Mouse (Mus musculus) liver, embryonic 14.5 days (tissue): Measurements from ENCODE around the gene Pqlc2. TPM values are rescaled to one million over a fixed set of nuclear protein-coding genes. Genes with fewer than 3 reads are reported as not detected.

Experiments used
- ATAC-seq: fragments of 200-750 bp; cut with Nextera tagmentation; 2 replicates; pipeline ENCODE4 v1.8.0; 2017; ENCODE audit warnings: moderate number of reproducible peaks, mild to moderate bottlenecking, moderate library complexity; ENCODE audit not compliant: insufficient read depth
- DNase-seq, 3 experiments: peaks; one replicate each; pipeline ENCODE4 v3.0.0-alpha.2; 2012 to 2013; ENCODE audit warnings: low read depth in 3 of 3, low spot score in 3 of 3
- H3K27ac ChIP-seq: fragments of 300-500 bp; sonication (generic); 2 replicates; pipeline ENCODE4 v1.5.1; 2014; ENCODE audit warnings: moderate library complexity, mild to moderate bottlenecking, control low read depth, inconsistent platforms
- H3K27me3 ChIP-seq: fragments of 300-500 bp; sonication (generic); 2 replicates; pipeline ENCODE4 v1.6.1; 2014; ENCODE audit warnings: mild to moderate bottlenecking, low read length, moderate library complexity; ENCODE audit not compliant: control insufficient read depth, insufficient read depth
- H3K36me3 ChIP-seq: fragments of 300-500 bp; sonication (generic); replicated peaks from 2 replicates; pipeline ENCODE4 v1.6.1; 2014; ENCODE audit warnings: low read depth; ENCODE audit not compliant: control insufficient read depth, insufficient read depth
- H3K4me1 ChIP-seq, 2 experiments: fragments of 200-500 bp in 1 of 2; fragments of 300-500 bp in 1 of 2; sonication (generic) in 1 of 2; replicated peaks; 2 replicates each; pipeline ENCODE4 v1.6.1; 2012 to 2014; ENCODE audit warnings: antibody characterized with exemption in 1 of 2, inconsistent platforms in 1 of 2, low read length in 1 of 2; ENCODE audit not compliant: control insufficient read depth in 2 of 2, insufficient read depth in 2 of 2
- H3K4me2 ChIP-seq: fragments of 300-500 bp; sonication (generic); 2 replicates; pipeline ENCODE4 v1.6.1; 2014; ENCODE audit warnings: low read depth, mild to moderate bottlenecking, control low read depth, moderate library complexity
- H3K4me3 ChIP-seq, 2 experiments: fragments of 200-500 bp in 1 of 2; fragments of 300-500 bp in 1 of 2; sonication (generic) in 1 of 2; 2 replicates each; pipeline ENCODE4 v1.5.1; 2012 to 2014; ENCODE audit warnings: low read depth in 2 of 2, low read length in 2 of 2, mild to moderate bottlenecking in 2 of 2, control low read depth in 1 of 2, inconsistent platforms in 1 of 2, moderate library complexity in 1 of 2; ENCODE audit not compliant: insufficient read depth in 1 of 2
- H3K9ac ChIP-seq: fragments of 300-500 bp; sonication (generic); replicated peaks from 2 replicates; pipeline ENCODE4 v1.6.1; 2014; ENCODE audit warnings: mild to moderate bottlenecking, control low read depth, moderate library complexity
- H3K9me3 ChIP-seq: fragments of 300-500 bp; sonication (generic); 2 replicates; pipeline ENCODE4 v1.6.1; 2016; ENCODE audit warnings: low read length, mixed read lengths; ENCODE audit not compliant: control insufficient read depth
- CTCF ChIP-seq: IDR thresholded peaks from 2 replicates; pipeline ENCODE4 v1.5.1; 2016; ENCODE audit warnings: antibody characterized with exemption, low read depth, control low read depth
- EP300 ChIP-seq: IDR thresholded peaks from 2 replicates; pipeline ENCODE4 v1.6.1; 2016; ENCODE audit warnings: antibody characterized with exemption, low read depth
- WGBS: fragments of 180-500 bp; shearing (Covaris S2); extraction: QIAGEN DNeasy Blood & Tissue Kit; methylation state at CpG from one replicate; pipeline ENCODE4 v1.1.7; 2014; ENCODE audit not compliant: insufficient replicate concordance; 5-methylcytosine and 5-hydroxymethylcytosine counted together
- polyA plus RNA-seq, 2 experiments: library from polyadenylated mRNA; depleted of rRNA in 1 of 2; stranded (reverse) in 1 of 2; unstranded in 1 of 2; fragments of >200 nt; fragmentation: Nextera tagmentation in 1 of 2; extraction: Ambion mirVana in 1 of 2; gene quantifications; 2 replicates each; pipeline versions ENCODE4 v1.2.1 to v1.2.3; 2012 to 2014

Pqlc2 gene
- polyA plus RNA-seq (2012; rRNA removed): 7.9 and 8.1 TPM in 2 replicates
- 8.6 and 9.7 TPM in 2 replicates for polyA plus RNA-seq (2014; fragmentation: Nextera tagmentation; extraction: Ambion mirVana)

GRCm38 (mm10) chr4:139310171-139310898 is at the start of gene Pqlc2, which contains the start of gene Akr7a5:
Gene Pqlc2, minus strand, starts transcription at chr4:139310708.
Gene Akr7a5, plus strand, starts transcription at chr4:139310744.
- Histone ChIP-seq H3K4me1 (peaks cover 4 to 10% of the 10 kb centered on the region in 2 experiments; a peak in 3 of 4 replicates), H3K27ac (no peak within 1 kb of the TSS; the same call in 1 of the 2 replicates), H3K9ac (peak within 1 kb of the TSS; percentile 77), H3K4me2 (peak within 1 kb of the TSS; percentile 99), H3K4me3 (peak within 1 kb of the TSS; percentile 76 to 86), H3K27me3 (no peaks in the 10 kb centered on the region), H3K9me3 (no peaks in the 10 kb centered on the region), H3K36me3 (no peaks in the 10 kb centered on the region)
- WGBS: under 1% methylated on average over 63 of the region's 63 CpGs
- DNase-seq: peak; percentile 82 to 85 (median 84)
- peak; percentile 88 for ATAC-seq
- TF ChIP-seq CTCF (no peak), EP300 (no peak)

- H3K9me3 ChIP-seq: no peaks in the 10 kb centered on the region
- no peak overlapping the region for H3K4me3 ChIP-seq
- TF ChIP-seq EP300 (no peak), CTCF (0 out of 2 replicates have a peak, but pooled peaks have one; percentile 1)
- no peaks in the 10 kb centered on the region for H3K27me3 ChIP-seq
- ATAC-seq (no peak), DNase-seq (no peak)
- 72% methylated on average over 3 of the region's 3 CpGs for WGBS
- H3K27ac ChIP-seq: no peak overlapping the region
- H3K36me3 ChIP-seq: peaks cover 58% of the 10 kb centered on the region
- H3K9ac ChIP-seq: no peak overlapping the region
- peaks cover 22 to 33% of the 10 kb centered on the region in 2 experiments for H3K4me1 ChIP-seq
- no peak overlapping the region for H3K4me2 ChIP-seq
Measured at GRCm38 (mm10) chr4:139357211-139357610, 46.7 kb upstream of the Pqlc2 start.

GRCm38 (mm10) chr4:139352832-139353231 is 42.3 kb upstream of the Pqlc2 start:
- H3K27me3 ChIP-seq: no peaks in the 10 kb centered on the region
- under 1% methylated on average over 7 of the region's 7 CpGs for WGBS
- H3K27ac ChIP-seq: peak overlapping the region; percentile 61
- peaks cover 6 to 19% of the 10 kb centered on the region in 2 experiments; a peak in 3 of 4 replicates for H3K4me1 ChIP-seq
- peaks cover 44% of the 10 kb centered on the region for H3K36me3 ChIP-seq
- H3K9ac ChIP-seq: peak overlapping the region; percentile 79
- H3K9me3 ChIP-seq: no peaks in the 10 kb centered on the region
- peak overlapping the region; percentile 89 to 92 for H3K4me3 ChIP-seq
- TF ChIP-seq CTCF (no peak), EP300 (no peak)
- H3K4me2 ChIP-seq: peak overlapping the region; percentile 83
- DNase-seq (no peak), ATAC-seq (peak; percentile 53)

- H3K27ac ChIP-seq: peak within 1 kb of the TSS; percentile 61
- peaks cover 6 to 19% of the 10 kb centered on the region in 2 experiments; a peak in 3 of 4 replicates for H3K4me1 ChIP-seq
- no peaks in the 10 kb centered on the region for H3K9me3 ChIP-seq
- H3K36me3 ChIP-seq: peaks cover 39% of the 10 kb centered on the region
- peak within 1 kb of the TSS; percentile 89 to 92 for H3K4me3 ChIP-seq
- DNase-seq (peak; percentile 65 to 76 (median 69)), ATAC-seq (peak; percentile 93)
- peak within 1 kb of the TSS; percentile 79 for H3K9ac ChIP-seq
- under 1% methylated on average over 64 of the region's 64 CpGs for WGBS
- TF ChIP-seq EP300 (0 out of 2 replicates have a peak, but pooled peaks have one; percentile 32), CTCF (no peak)
- H3K27me3 ChIP-seq: no peaks in the 10 kb centered on the region
- peak within 1 kb of the TSS; percentile 83 for H3K4me2 ChIP-seq
Measured at GRCm38 (mm10) chr4:139351931-139352711, 41.6 kb upstream of the Pqlc2 start, which contains the start of the genes Mrto4, Emc1 and Ubr4. Gene Mrto4, minus strand, starts transcription at chr4:139352576. Gene Emc1, plus strand, starts transcription at chr4:139352587. Gene Ubr4, plus strand, starts transcription at chr4:139352609.
